Mouse (Mus musculus) thymus, postnatal 4 days (tissue): Measurements from ENCODE around the gene Mb21d2.

Source experiments
- DNase-seq: peaks from one replicate; pipeline ENCODE4 v3.0.0; 2021

The Mb21d2 gene

DNA sequence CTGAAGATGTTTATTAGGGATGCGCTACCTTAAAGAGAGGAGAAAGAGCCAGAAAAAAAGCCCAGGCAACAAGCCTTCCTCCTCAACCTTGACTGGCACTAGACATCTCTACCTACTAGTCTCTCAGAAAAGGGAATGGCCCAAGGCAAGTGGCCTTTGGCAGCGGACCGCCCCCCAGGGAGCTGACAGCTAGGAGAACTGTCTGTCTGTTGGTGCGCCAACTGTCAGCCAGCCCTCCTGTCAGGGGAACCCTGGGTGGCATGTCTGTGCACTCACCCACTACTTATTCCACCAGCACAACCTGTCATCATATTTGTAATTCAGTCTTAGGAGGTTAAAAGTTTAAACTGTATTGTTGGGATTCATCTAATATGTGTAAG is 30.3 kb downstream of the Mb21d2 start:
- DNase-seq: no peak

GRCm38 (mm10) chr16:28898509-28899160 is 30.8 kb downstream of the Mb21d2 start:
- no peak for DNase-seq

GRCm38 (mm10) chr16:28896571-28896970 is 32.9 kb downstream of the Mb21d2 start:
- no peak for DNase-seq

GRCm38 (mm10) chr16:28894872-28895271 is 34.6 kb downstream of the Mb21d2 start:
- no peak for DNase-seq

DNA sequence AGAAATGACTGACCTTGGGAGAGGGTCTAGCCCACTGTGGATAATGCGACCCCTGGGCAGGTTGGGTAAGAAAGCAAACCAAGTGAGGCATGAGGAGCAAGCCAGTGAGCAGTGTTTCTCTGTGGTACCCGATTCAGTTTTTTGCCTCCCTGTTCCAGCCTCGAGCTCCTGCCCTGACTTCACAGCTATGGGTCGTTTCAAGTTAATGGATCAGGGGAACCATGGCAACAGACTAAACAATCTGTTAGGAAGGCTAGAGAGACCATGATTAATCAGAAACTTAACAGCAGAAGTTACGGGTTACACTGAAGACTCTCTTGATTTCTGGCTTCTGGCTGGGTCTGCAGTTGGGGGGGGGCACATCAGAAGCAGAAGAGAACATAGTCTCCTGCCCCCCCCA is 36.2 kb downstream of the Mb21d2 start:
- no peak for DNase-seq

GRCm38 (mm10) chr16:28886201-28886745 is 43.2 kb downstream of the Mb21d2 start:
- no peak for DNase-seq

DNA sequence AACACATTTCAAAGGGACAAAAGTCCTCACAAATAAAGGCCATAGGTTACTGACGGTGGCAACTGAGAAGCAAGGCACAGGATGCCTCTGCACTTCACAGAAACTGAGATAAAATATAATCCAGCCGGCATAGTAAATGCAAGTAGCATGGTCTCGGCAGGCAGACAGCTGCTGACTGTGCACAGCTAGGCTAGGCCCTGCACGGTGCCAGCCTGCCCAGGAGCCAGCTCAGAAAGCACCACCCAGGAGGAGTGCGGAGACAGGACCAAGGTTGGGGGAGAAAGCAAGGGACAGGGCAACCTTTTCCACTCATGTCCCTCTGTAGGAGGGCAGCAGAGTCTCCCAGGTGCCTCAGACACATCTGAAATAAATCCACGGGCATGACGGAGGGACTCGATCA is 44.0 kb downstream of the Mb21d2 start:
- no peak for DNase-seq

DNA sequence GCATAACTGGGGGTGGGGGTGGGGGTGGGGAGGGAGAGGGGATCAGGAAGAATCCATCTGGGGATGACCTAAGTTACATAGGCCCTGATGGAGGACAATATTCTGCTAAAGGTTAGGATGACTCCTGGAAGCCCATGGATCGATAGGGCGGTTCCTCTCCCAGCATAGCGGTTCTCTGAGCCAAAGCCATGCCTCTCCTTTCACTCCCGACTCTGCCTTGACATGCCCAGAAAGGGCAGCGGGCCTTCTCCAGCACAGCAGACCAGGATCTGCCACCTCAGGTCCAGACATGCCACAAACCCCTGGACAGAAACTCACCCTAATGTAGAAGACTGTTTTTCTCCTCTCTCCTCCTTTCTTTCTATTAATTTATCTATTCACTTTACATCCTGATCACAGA is 44.8 kb downstream of the Mb21d2 start:
- no peak for DNase-seq

DNA sequence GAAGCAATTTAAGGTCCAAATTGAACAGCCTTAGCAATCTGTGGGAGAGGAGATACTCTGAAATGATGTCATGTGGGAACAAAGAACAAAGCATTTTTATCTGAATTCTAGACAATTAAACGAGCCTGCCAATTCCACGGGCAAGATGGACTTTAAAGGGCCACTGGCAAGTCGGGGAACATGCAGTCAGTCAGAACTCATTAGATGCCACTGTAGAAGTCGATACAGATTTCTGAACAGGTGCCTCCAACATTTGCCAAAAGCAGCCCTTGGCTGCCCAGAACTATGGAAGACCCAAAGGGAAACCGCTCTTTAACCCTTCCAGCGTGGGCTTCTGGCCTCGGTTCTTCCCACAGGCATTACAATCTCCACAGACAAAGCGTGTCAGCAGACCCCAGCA is 45.8 kb downstream of the Mb21d2 start:
- no peak for DNase-seq

GRCm38 (mm10) chr16:28882687-28883428 is 46.6 kb downstream of the Mb21d2 start:
- no peak for DNase-seq

DNA sequence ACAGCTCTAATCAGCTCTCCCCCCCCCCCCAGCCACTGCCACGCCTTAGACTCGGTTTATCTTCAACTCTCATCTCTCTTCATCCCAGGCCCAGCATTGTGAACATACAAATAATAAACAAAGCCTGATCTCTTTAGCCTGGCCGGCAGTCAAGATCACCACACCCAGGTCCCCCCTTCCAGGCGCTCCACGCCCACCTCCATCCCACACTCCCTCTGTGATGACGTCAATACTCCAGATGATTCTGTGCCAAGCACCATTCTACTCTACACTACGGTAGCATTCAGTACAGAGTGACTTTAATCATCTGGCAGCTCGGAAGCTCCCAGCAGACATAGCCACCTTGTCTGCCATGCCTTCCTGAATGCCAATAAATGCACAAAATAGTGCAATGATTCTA is 47.7 kb downstream of the Mb21d2 start:
- no peak for DNase-seq

DNA sequence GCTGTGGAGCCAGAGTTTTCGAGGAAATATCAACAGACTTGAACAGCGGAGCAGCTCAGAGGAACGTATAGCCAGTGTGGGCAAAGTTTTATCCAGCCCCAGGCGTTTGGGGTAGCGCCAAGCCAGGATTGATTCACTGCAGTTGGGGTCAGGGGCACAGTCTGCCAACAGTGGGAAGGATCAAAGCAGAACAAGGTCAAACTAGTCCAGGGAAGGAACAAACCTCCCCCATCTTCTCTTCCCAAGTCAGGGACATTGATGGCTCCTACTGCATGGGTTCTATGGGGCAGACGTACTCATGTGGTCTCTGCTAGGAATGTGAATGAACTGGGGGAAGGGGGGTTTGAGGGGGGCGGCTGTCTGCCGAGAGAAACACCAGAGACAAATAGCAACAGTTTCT is 48.7 kb downstream of the Mb21d2 start:
- DNase-seq: no peak

DNA sequence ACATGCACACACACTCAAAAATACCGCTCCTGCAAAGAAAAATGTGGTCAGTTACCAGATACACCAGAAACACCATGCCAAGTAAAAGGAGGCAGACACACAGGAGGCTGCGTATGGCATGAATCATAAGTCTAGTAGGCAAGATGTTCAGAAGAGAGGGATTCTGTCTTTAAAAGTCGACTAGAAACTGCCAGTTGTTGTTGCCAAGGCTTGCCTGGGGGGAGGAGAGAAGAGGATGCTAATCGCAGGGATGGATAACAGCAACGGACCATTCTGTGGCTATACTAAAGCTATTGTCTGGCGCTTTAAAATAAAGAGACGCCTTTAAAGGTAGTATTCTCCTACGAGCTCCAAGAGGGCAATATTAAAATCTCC is 49.2 kb downstream of the Mb21d2 start:
- no peak for DNase-seq

GRCm38 (mm10) chr16:28879636-28880306 is 49.7 kb downstream of the Mb21d2 start:
- no peak for DNase-seq

DNA sequence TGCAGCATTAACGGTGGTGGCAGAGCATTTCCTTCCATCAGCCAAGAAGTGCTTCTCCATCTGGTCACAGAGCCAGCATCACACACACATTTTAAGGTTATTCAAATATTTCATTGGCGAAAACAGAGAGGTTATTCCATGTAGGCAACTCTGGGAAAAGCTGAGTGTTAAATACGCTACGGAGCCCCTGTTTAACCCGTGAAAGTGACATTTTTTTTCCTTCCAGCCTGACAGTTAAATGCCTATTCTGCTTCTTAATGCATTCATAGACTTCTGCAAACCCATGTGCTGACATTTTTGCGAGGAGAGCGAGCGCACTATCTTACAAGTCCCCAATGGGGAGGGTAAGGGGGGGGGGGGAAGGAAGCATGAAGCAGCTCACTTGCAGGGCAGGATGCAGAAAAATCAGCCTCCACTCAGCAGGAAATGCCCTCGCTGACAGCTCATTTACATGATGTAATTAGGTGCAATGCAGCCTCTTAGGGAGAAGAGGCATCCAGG is 52.3 kb downstream of the Mb21d2 start:
- no peak for DNase-seq

- DNase-seq: no peak
These were observed 56.0 kb downstream of the Mb21d2 start for GRCm38 (mm10) chr16:28873404-28873895.

GRCm38 (mm10) chr16:28870860-28871259 is 58.6 kb downstream of the Mb21d2 start:
- DNase-seq: no peak

GRCm38 (mm10) chr16:28870456-28870855 is 59.0 kb downstream of the Mb21d2 start:
- DNase-seq: no peak

DNA sequence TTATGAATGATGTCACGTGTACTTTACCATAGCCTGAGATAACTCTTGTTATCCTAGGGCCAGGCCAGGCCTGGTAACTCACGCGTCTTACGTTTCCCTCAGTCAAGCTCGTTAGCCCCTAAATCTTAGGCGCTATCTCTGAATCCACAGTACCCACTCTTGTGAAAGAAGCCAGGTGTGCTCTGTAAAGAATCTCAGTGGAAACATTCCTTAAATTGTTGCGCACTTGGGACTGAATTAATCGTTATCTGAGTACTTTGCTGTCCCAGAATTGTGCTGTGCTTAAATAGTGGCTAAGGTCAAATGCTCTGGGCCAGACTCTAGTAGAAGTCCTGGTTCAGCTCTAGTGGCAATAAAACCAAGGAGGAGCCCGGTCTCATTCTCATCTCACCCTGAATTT is 60.6 kb downstream of the Mb21d2 start:
- DNase-seq: no peak

GRCm38 (mm10) chr16:28866584-28867295 is 62.7 kb downstream of the Mb21d2 start:
- no peak for DNase-seq

DNA sequence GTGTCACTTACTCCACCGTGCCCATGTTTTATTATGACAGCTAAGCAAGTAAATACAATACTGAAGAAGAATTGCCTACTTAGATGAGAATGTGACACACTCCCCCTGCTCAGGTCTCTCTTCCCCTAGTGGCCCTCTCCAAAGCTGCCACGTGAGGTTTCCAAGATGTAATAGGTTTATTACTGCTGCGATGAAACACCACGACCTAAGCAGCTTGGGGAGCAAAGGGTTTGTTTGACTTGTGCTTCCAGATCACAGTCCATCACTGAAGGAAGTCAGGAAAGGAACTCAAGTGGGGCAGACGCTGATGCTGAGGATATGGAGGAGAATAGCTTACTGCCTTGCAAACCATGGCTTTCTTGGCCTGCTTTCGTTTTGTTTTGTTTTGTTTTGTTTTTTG is 65.9 kb downstream of the Mb21d2 start:
- DNase-seq: no peak

GRCm38 (mm10) chr16:28862093-28862492 is 67.4 kb downstream of the Mb21d2 start:
- no peak for DNase-seq

DNA sequence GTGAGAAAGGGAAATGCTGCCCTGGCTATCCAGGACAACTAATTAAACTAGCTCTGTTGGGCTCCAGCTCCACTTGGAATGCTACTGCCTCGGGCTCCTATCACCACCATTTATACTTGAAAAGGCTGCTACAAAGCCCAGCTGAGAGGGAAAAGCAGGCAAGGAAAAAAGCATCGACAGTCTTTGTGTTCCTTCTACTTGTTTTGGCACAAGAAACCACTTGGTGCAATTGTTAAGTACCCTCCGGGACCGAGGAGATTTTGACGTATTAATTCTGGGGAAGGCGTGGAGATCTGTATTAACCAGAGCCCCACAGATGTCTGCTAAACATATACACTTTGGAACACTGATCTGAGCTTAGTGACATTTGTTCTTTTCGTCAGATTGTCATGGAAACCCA is 69.8 kb downstream of the Mb21d2 start:
- no peak for DNase-seq
